Mouse (Mus musculus) lung, adult 2 months (tissue): Measurements from ENCODE around the gene Arpc1b.

Experiments used
- CTCF ChIP-seq: fragments of 200-500 bp; IDR thresholded peaks from 2 replicates; pipeline ENCODE4 v1.5.1; 2011; ENCODE audit warnings: mild to moderate bottlenecking, low read length, control low read depth; ENCODE audit not compliant: insufficient read depth
- POLR2A ChIP-seq: fragments of 200-500 bp; IDR thresholded peaks from 2 replicates; pipeline ENCODE4 v1.6.1; 2011; ENCODE audit warnings: low read depth, mild to moderate bottlenecking, control low read depth, low read length, borderline replicate concordance; ENCODE audit errors: extremely low read depth

- TF ChIP-seq CTCF (no peak), POLR2A (no peak)
Observed at GRCm38 (mm10) chr5:145118461-145118860, 4.4 kb downstream of the Arpc1b start.
